Mouse (Mus musculus) lung, postnatal 0 days (tissue): Measurements from ENCODE around the gene Rnf225.
A peak's percentile ranks its signal among the peaks of the same experiment; 100 is the strongest.

Experiments used
- CTCF ChIP-seq: IDR thresholded peaks from 2 replicates; pipeline ENCODE4 v1.5.1; 2016; ENCODE audit warnings: antibody characterized with exemption, mild to moderate bottlenecking
- EP300 ChIP-seq: IDR thresholded peaks from 2 replicates; pipeline ENCODE4 v1.6.1; 2016; ENCODE audit warnings: antibody characterized with exemption, mild to moderate bottlenecking, control low read depth

DNA sequence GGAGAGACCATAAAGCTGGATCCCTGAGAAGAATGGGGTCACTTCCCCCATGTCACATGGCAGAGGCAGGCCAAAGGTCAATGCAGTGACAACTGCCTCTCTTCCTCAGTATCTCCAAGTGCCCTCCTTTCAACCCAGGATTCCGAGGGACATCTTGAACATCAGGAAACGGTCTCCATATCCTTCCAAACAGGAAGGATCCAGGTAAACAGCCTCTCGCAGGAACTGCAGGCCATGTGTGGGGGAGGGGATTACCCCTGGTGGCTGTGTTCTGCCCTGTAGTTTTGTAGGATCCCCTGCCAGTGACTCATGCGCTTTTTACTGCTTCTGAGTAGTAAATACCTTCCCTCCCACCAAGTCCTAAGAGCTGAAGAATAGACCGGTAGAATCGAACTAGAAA, 52.6 kb downstream of the Rnf225 start:
- 0 out of 2 replicates have a peak, but pooled peaks have one; percentile 24 for TF ChIP-seq CTCF
- TF ChIP-seq EP300, result peak; percentile 78; the same call in 1 of the 2 replicates
